Mouse (Mus musculus) hindbrain, postnatal 0 days (tissue): ENCODE data around the gene Notch3. TPM values are rescaled to one million over a fixed set of nuclear protein-coding genes. Genes with fewer than 3 reads are reported as not detected.
A peak's percentile ranks its signal among the peaks of the same experiment; 100 is the strongest.

ENCODE experiments used
- ATAC-seq: fragments of 200-750 bp; cut with Nextera tagmentation; 2 replicates; pipeline ENCODE4 v1.8.0; 2017; ENCODE audit warnings: mild to moderate bottlenecking, moderate TSS enrichment, moderate library complexity
- DNase-seq: peaks from one replicate; pipeline ENCODE4 v3.0.0-alpha.2; 2015; ENCODE audit warnings: low spot score
- H3K27ac ChIP-seq: fragments of 300-500 bp; sonication (generic); 2 replicates; pipeline ENCODE4 v1.5.1; 2014; ENCODE audit warnings: mild to moderate bottlenecking
- H3K27me3 ChIP-seq: fragments of 300-500 bp; sonication (generic); 2 replicates; pipeline ENCODE4 v1.6.1; 2014; ENCODE audit warnings: low read length, mixed read lengths; ENCODE audit not compliant: insufficient read depth
- H3K36me3 ChIP-seq: fragments of 300-500 bp; sonication (generic); 2 replicates; pipeline ENCODE4 v1.6.1; 2014; ENCODE audit warnings: low read length, mixed read lengths; ENCODE audit not compliant: insufficient read depth
- H3K4me1 ChIP-seq: fragments of 300-500 bp; sonication (generic); 2 replicates; pipeline ENCODE4 v1.6.1; 2014; ENCODE audit warnings: antibody characterized with exemption, low read length, mixed read lengths; ENCODE audit not compliant: insufficient read depth
- H3K4me2 ChIP-seq: fragments of 300-500 bp; sonication (generic); 2 replicates; pipeline ENCODE4 v1.6.1; 2014; ENCODE audit warnings: low read depth, mild to moderate bottlenecking, low read length, moderate library complexity, mixed read lengths
- H3K4me3 ChIP-seq: fragments of 300-500 bp; sonication (generic); 2 replicates; pipeline ENCODE4 v1.5.1; 2014; ENCODE audit warnings: low read length
- H3K9ac ChIP-seq: fragments of 300-500 bp; sonication (generic); replicated peaks from 2 replicates; pipeline ENCODE4 v1.6.1; 2014; ENCODE audit warnings: mild to moderate bottlenecking, low read length, moderate library complexity, mixed read lengths
- H3K9me3 ChIP-seq: fragments of 300-500 bp; sonication (generic); 2 replicates; pipeline ENCODE4 v1.6.1; 2016; ENCODE audit warnings: low read length, mixed read lengths
- CTCF ChIP-seq: IDR thresholded peaks from 2 replicates; pipeline ENCODE4 v1.5.1; 2016; ENCODE audit warnings: antibody characterized with exemption, control low read depth, low read depth
- WGBS: fragments of 180-500 bp; shearing (Covaris S2); extraction: QIAGEN DNeasy Blood & Tissue Kit; methylation state at CpG from one replicate; pipeline ENCODE4 v1.1.7; 2014; 5-methylcytosine and 5-hydroxymethylcytosine counted together
- polyA plus RNA-seq: library from polyadenylated mRNA; unstranded; fragments of >200 nt; fragmentation: Nextera tagmentation; extraction: Ambion mirVana; gene quantifications from 2 replicates; pipeline ENCODE4 v1.2.1, GENCODE M21; 2015
- total RNA-seq: library from RNA; depleted of rRNA; stranded (reverse); fragments of >200 nt; gene quantifications from 2 replicates; pipeline ENCODE4 v1.2.3, GENCODE M21; 2014

Notch3 gene
- total and polyA plus RNA-seq, 2 experiments from 2014 or later = 6.5 to 56.3 TPM

GRCm38 (mm10) chr17:32130506-32130905 is 36.1 kb downstream of the Notch3 start:
- 80% methylated on average over 9 of the region's 9 CpGs for WGBS

GRCm38 (mm10) chr17:32127195-32127594 is 39.5 kb downstream of the Notch3 start:
- Histone ChIP-seq H3K9me3 (no peaks in the 10 kb centered on the region), H3K27me3 (no peaks in the 10 kb centered on the region), H3K27ac (no peak overlapping the region), H3K36me3 (peaks cover 3% of the 10 kb centered on the region; the same call in 1 of the 2 replicates), H3K4me1 (no peaks in the 10 kb centered on the region), H3K4me2 (no peak overlapping the region), H3K9ac (no peak overlapping the region), H3K4me3 (no peak overlapping the region)
- DNase-seq = no peak
- ATAC-seq = no peak
- peak; percentile 20; the same call in 1 of the 2 replicates for TF ChIP-seq CTCF
- 85% methylated on average over 2 of the region's 2 CpGs for WGBS

More at GRCm38 (mm10) chr17:32130506-32130905, 36.1 kb downstream of the Notch3 start:
- no peak overlapping the region for H3K4me3 ChIP-seq
- H3K27ac ChIP-seq = no peak overlapping the region
- no peaks in the 10 kb centered on the region for H3K4me1 ChIP-seq
- ATAC-seq = no peak
- peaks cover 3% of the 10 kb centered on the region; the same call in 1 of the 2 replicates for H3K36me3 ChIP-seq
- no peak overlapping the region for H3K9ac ChIP-seq
- no peaks in the 10 kb centered on the region for H3K9me3 ChIP-seq
- no peaks in the 10 kb centered on the region for H3K27me3 ChIP-seq
- no peak for DNase-seq
- H3K4me2 ChIP-seq = no peak overlapping the region
- no peak for TF ChIP-seq CTCF

GRCm38 (mm10) chr17:32125407-32125806 is 41.2 kb downstream of the Notch3 start:
- ATAC-seq (no peak), DNase-seq (no peak)
- TF ChIP-seq CTCF = peak; percentile 32; the same call in 1 of the 2 replicates
- no peak overlapping the region for H3K4me3 ChIP-seq
- no peaks in the 10 kb centered on the region for H3K27me3 ChIP-seq
- H3K9me3 ChIP-seq = no peaks in the 10 kb centered on the region
- no peak overlapping the region for H3K4me2 ChIP-seq
- 84% methylated on average over 3 of the region's 3 CpGs for WGBS
- H3K9ac ChIP-seq = no peak overlapping the region
- H3K27ac ChIP-seq = no peak overlapping the region
- H3K4me1 ChIP-seq = no peaks in the 10 kb centered on the region
- H3K36me3 ChIP-seq = no peaks in the 10 kb centered on the region

- Histone ChIP-seq H3K36me3 (no peaks in the 10 kb centered on the region), H3K27ac (no peak overlapping the region), H3K4me1 (no peaks in the 10 kb centered on the region), H3K4me3 (no peak overlapping the region), H3K27me3 (no peaks in the 10 kb centered on the region), H3K4me2 (no peak overlapping the region), H3K9me3 (no peaks in the 10 kb centered on the region), H3K9ac (no peak overlapping the region)
- WGBS = 84% methylated on average over 4 of the region's 4 CpGs
- ATAC-seq = no peak
- DNase-seq = no peak
- TF ChIP-seq CTCF = no peak
Observed at GRCm38 (mm10) chr17:32123545-32123944, 43.1 kb downstream of the Notch3 start.

- Histone ChIP-seq H3K9me3 (no peaks in the 10 kb centered on the region), H3K36me3 (no peaks in the 10 kb centered on the region), H3K27me3 (no peaks in the 10 kb centered on the region), H3K4me2 (no peak overlapping the region), H3K9ac (no peak overlapping the region), H3K4me1 (no peaks in the 10 kb centered on the region), H3K27ac (no peak overlapping the region), H3K4me3 (no peak overlapping the region)
- TF ChIP-seq CTCF = no peak
- no peak for ATAC-seq
- WGBS = 64% methylated on average over 14 of the region's 14 CpGs
- DNase-seq = no peak
Observed at GRCm38 (mm10) chr17:32122587-32122970, 44.1 kb downstream of the Notch3 start.

- TF ChIP-seq CTCF = no peak
- no peak overlapping the region for H3K4me2 ChIP-seq
- no peaks in the 10 kb centered on the region for H3K36me3 ChIP-seq
- WGBS = 78% methylated on average over 19 of the region's 19 CpGs
- H3K9me3 ChIP-seq = no peaks in the 10 kb centered on the region
- no peak overlapping the region for H3K9ac ChIP-seq
- H3K4me1 ChIP-seq = no peaks in the 10 kb centered on the region
- no peaks in the 10 kb centered on the region for H3K27me3 ChIP-seq
- no peak for ATAC-seq
- DNase-seq = no peak
- no peak overlapping the region for H3K4me3 ChIP-seq
- no peak overlapping the region for H3K27ac ChIP-seq
Observed at GRCm38 (mm10) chr17:32121833-32122586, 44.6 kb downstream of the Notch3 start.
